Mouse (Mus musculus) lung, postnatal 0 days (tissue): Measurements from ENCODE around the gene Rtn1.

ENCODE experiments used
- CTCF ChIP-seq: IDR thresholded peaks from 2 replicates; pipeline ENCODE4 v1.5.1; 2016; ENCODE audit warnings: antibody characterized with exemption, mild to moderate bottlenecking
- EP300 ChIP-seq: IDR thresholded peaks from 2 replicates; pipeline ENCODE4 v1.6.1; 2016; ENCODE audit warnings: antibody characterized with exemption, mild to moderate bottlenecking, control low read depth

DNA sequence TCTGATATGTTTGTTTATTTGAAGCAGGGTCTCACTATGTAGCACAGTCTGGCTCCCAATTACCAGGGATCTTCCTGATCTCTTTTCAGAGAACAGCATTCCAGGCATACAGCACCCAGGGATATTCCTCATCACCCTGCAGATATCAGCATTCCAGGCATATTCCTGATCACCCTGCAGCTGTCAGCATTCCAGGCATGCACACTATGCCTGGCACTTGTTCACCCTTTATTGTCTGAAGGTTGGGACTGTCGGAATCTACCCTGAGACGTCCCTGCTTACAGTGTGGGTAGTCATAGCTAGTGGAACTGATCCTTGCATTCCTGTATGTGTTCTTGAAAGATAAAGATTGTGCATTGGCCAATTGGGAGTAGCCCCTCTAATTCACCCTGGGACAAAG is 65.2 kb downstream of the Rtn1 start:
- TF ChIP-seq CTCF (no peak), EP300 (no peak)
